Mouse (Mus musculus): ENCODE results near the gene Morc2b.
"Not testable (repeated sequence)": the region's sequence is repeated elsewhere in the genome, so short reads cannot be mapped to it uniquely, and the experiment has no call there.

Gene Morc2b

GRCm38 (mm10) chr17:33139261-33139820, at the start of gene Morc2b:
Gene Morc2b, minus strand, starts transcription at chr17:33139683.
- no peak for DNase-seq

- not testable (repeated sequence) for DNase-seq
These were observed 28.7 kb upstream of the Morc2b start, which contains the start of gene Olfr55 for GRCm38 (mm10) chr17:33168147-33168546. Gene Olfr55, plus strand, starts transcription at chr17:33168447.

- no peak for DNase-seq
These were observed 13.2 kb downstream of the Morc2b start for GRCm38 (mm10) chr17:33126257-33126656.

GRCm38 (mm10) chr17:33124546-33124945, 14.9 kb downstream of the Morc2b start:
- no peak for DNase-seq

GRCm38 (mm10) chr17:33097396-33097795, 42.1 kb downstream of the Morc2b start:
- DNase-seq: no peak

- DNase-seq: peak; percentile 91
These were observed 46.9 kb downstream of the Morc2b start for GRCm38 (mm10) chr17:33092391-33093193.

- DNase-seq: no peak
These were observed 47.9 kb downstream of the Morc2b start for GRCm38 (mm10) chr17:33091630-33092029.

GRCm38 (mm10) chr17:33089220-33089949, 50.1 kb downstream of the Morc2b start, which contains the start of gene Zfp563:
Gene Zfp563, plus strand, starts transcription at chr17:33089310.
- DNase-seq: peak; percentile 97

- no peak for DNase-seq
These were observed 71.5 kb downstream of the Morc2b start, which contains the start of gene 4921501E09Rik for GRCm38 (mm10) chr17:33067958-33068357. Gene 4921501E09Rik, minus strand, starts transcription at chr17:33068058.
